Mouse (Mus musculus) G1E (cell line): ENCODE data around the gene Maml2. TPM values are rescaled to one million over a fixed set of nuclear protein-coding genes. Genes with fewer than 3 reads are reported as not detected.

Experiments
- ATAC-seq: 2 replicates; pipeline ENCODE4 v1.8.0; 2016; ENCODE audit warnings: mild to moderate bottlenecking; ENCODE audit not compliant: insufficient number of reproducible peaks, poor library complexity, low FRiP score, severe bottlenecking; ENCODE audit errors: extremely low read depth
- DNase-seq: peaks from one replicate; pipeline ENCODE4 v3.0.0; 2012; ENCODE audit warnings: low spot score
- H3K27me3 ChIP-seq: 2 replicates; pipeline ENCODE4 v1.6.1; 2012; ENCODE audit warnings: mild to moderate bottlenecking, low read length, inconsistent platforms; ENCODE audit not compliant: insufficient read depth
- H3K36me3 ChIP-seq: replicated peaks from 2 replicates; pipeline ENCODE3; 2012; ENCODE audit warnings: mild to moderate bottlenecking, inconsistent platforms
- H3K4me1 ChIP-seq: 2 replicates; pipeline ENCODE4 v1.6.1; 2012; ENCODE audit warnings: low read depth, low read length, inconsistent platforms, mixed read lengths; ENCODE audit not compliant: insufficient read depth
- H3K4me3 ChIP-seq: 2 replicates; pipeline ENCODE4 v1.5.1; 2012; ENCODE audit warnings: low read depth, mild to moderate bottlenecking, inconsistent platforms, low read length, moderate library complexity, mixed read lengths
- H3K9me3 ChIP-seq: replicated peaks from 2 replicates; pipeline ENCODE4 v1.6.1; 2012; ENCODE audit warnings: inconsistent platforms
- CTCF ChIP-seq: IDR thresholded peaks from 2 replicates; pipeline ENCODE4 v1.5.1; 2012; ENCODE audit warnings: low read depth, low read length, inconsistent platforms, mixed read lengths
- GATA1 ChIP-seq: IDR thresholded peaks from 2 replicates; pipeline ENCODE4 v1.6.1; 2012; ENCODE audit warnings: borderline replicate concordance, low read length, inconsistent platforms, mixed read lengths
- GATA2 ChIP-seq: IDR thresholded peaks from 2 replicates; pipeline ENCODE4 v1.6.1; 2012; ENCODE audit warnings: low read depth, low read length, inconsistent platforms, borderline replicate concordance
- POLR2AphosphoS5 ChIP-seq: IDR thresholded peaks from 2 replicates; pipeline ENCODE4 v1.6.1; 2012; ENCODE audit warnings: low read depth, low read length, inconsistent platforms; ENCODE audit not compliant: insufficient replicate concordance
- TAL1 ChIP-seq: conservative IDR thresholded peaks from 2 replicates; pipeline ENCODE4 v1.6.1; 2012; ENCODE audit warnings: low read depth, low read length, inconsistent platforms, mixed read lengths
- polyA plus RNA-seq: library from polyadenylated mRNA; stranded (reverse); fragments of >175 nt; gene quantifications from 2 replicates; pipeline ENCODE4 v1.2.3, GENCODE M21; 2012
- total RNA-seq, 2 experiments: library from RNA; stranded (forward) in 1 of 2; stranded (reverse) in 1 of 2; fragments of 200-1000 nt in 1 of 2; fragments of >200 nt in 1 of 2; fragmentation: Nextera tagmentation in 1 of 2; gene quantifications; 2 replicates each; pipeline ENCODE4 v1.2.3; 2014 to 2017

The Maml2 gene
- total and polyA plus RNA-seq, 3 experiments: 0.25 to 5.4 (median 1.3) TPM

GRCm38 (mm10) chr9:13558811-13559372 lies 261.1 kb downstream of the Maml2 start:
- ATAC-seq (no peak), DNase-seq (no peak)
- no peak for TF ChIP-seq TAL1
- TF ChIP-seq CTCF: no peak
- Histone ChIP-seq H3K27me3 (no peaks in the 10 kb centered on the region), H3K4me3 (no peak overlapping the region), H3K4me1 (peaks cover 15% of the 10 kb centered on the region), H3K36me3 (no peaks in the 10 kb centered on the region), H3K9me3 (no peaks in the 10 kb centered on the region)

- Histone ChIP-seq H3K4me1 (peaks cover 14% of the 10 kb centered on the region), H3K9me3 (no peaks in the 10 kb centered on the region), H3K4me3 (no peak overlapping the region), H3K27me3 (no peaks in the 10 kb centered on the region), H3K36me3 (no peaks in the 10 kb centered on the region)
- TF ChIP-seq POLR2AphosphoS5: no peak
- TF ChIP-seq GATA1: no peak
- TF ChIP-seq CTCF: no peak
- no peak for TF ChIP-seq TAL1
- no peak for TF ChIP-seq GATA2
- ATAC-seq (no peak), DNase-seq (no peak)
These were observed 262.9 kb downstream of the Maml2 start for GRCm38 (mm10) chr9:13560651-13561050.

- TF ChIP-seq TAL1 (no peak), POLR2AphosphoS5 (no peak), GATA2 (no peak), CTCF (no peak), GATA1 (no peak)
- H3K27me3 ChIP-seq: no peaks in the 10 kb centered on the region
- H3K36me3 ChIP-seq: no peaks in the 10 kb centered on the region
- peaks cover 7% of the 10 kb centered on the region for H3K4me1 ChIP-seq
- no peaks in the 10 kb centered on the region for H3K9me3 ChIP-seq
- no peak overlapping the region for H3K4me3 ChIP-seq
- DNase-seq (no peak), ATAC-seq (no peak)
These were observed 263.6 kb downstream of the Maml2 start for GRCm38 (mm10) chr9:13561335-13561734.

DNA sequence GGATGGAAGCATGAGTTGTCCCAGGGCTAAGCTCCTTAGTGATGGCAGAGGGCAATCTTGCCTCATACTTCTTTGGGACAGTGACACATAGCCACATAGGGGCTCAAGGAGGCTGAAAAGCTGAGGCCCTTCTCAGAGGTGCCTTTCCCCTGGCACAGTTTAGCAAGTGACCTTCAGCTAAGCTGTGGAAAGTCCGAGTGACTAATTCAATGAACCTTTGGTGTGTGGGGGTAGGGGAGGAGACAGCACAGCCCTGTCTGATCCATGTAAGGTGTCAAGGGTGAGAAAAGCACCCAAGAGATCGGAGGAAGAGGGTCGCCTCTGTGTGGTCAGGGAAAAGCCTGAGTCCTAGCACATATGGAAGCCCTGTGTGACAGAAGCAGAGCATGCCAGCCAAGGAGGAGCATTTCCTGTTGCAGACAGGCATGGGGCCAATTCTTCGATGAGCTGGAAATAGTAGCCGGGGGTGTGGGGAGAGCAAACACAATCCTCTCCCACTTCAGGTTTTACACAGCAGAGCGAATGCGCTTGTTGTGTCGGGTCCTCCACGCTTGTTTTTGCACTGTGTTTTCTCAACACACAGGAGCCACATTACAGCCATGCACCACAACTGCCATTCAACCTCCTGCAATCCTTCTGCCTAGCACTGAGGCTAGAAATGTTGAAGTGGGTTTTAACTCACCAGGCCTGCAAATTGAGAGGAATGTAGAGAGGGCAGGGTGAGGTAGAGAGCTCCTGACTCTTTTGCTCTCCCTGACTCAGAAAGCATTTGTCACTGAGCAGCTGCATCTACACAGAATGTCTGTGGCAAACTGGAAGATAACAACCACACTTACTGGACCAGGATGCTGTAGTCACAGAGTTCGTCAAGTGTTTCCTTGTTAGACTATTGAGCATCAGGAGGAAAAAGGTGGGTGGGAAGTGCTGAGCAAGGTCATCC lies 266.0 kb downstream of the Maml2 start:
- H3K27me3 ChIP-seq: peaks cover 2% of the 10 kb centered on the region; the same call in 1 of the 2 replicates
- no peak overlapping the region for H3K4me3 ChIP-seq
- ATAC-seq (no peak), DNase-seq (no peak)
- H3K4me1 ChIP-seq: peaks cover 2% of the 10 kb centered on the region; the same call in 1 of the 2 replicates
- TF ChIP-seq TAL1 (no peak), GATA1 (no peak)
- no peaks in the 10 kb centered on the region for H3K9me3 ChIP-seq
- no peaks in the 10 kb centered on the region for H3K36me3 ChIP-seq

DNA sequence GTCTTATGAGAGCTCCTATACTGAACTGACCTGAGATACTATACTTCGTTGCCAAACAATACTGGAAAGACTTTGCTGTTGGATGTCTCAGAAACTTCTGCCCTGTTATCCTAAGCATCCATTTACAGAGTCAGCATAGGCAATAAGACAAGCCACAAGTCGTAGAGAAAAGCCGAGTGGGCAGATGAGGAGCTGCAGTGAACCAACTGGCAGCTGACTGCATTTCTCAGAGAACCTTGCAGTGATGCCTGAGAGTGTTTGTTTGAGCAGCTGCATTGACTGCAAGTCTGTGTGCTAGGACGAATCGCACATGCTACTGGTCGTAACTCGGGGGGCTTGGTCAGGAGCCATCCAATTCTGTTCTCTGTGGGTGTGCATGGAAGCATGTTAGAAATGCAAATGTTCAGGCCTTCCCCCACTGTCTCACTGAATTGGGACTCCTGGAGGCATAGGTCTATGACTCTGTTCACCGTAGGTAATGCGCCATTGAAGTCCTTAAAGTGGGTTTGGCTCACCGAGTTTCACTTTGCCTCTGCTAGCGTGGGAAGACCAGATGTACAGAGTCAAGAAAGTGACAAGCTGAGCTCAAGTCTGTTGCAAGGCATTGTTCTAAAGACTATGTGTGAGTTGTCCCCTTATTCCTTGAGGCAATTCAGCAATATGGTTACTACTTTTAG lies 267.7 kb downstream of the Maml2 start:
- Histone ChIP-seq H3K36me3 (no peaks in the 10 kb centered on the region), H3K9me3 (no peaks in the 10 kb centered on the region), H3K27me3 (peaks cover 2% of the 10 kb centered on the region; the same call in 1 of the 2 replicates), H3K4me1 (peaks cover 2% of the 10 kb centered on the region; the same call in 1 of the 2 replicates), H3K4me3 (no peak overlapping the region)
- no peak for TF ChIP-seq POLR2AphosphoS5
- TF ChIP-seq GATA1: no peak
- TF ChIP-seq CTCF: no peak
- TF ChIP-seq GATA2: no peak
- ATAC-seq (no peak), DNase-seq (no peak)

GRCm38 (mm10) chr9:13566154-13566885 lies 268.6 kb downstream of the Maml2 start:
- no peak for TF ChIP-seq POLR2AphosphoS5
- TF ChIP-seq TAL1: no peak
- Histone ChIP-seq H3K36me3 (no peaks in the 10 kb centered on the region), H3K4me3 (no peak overlapping the region), H3K4me1 (peaks cover 2% of the 10 kb centered on the region; the same call in 1 of the 2 replicates), H3K27me3 (peaks cover 2% of the 10 kb centered on the region; the same call in 1 of the 2 replicates), H3K9me3 (no peaks in the 10 kb centered on the region)
- ATAC-seq (no peak), DNase-seq (no peak)
